In the genomic region with DNA sequence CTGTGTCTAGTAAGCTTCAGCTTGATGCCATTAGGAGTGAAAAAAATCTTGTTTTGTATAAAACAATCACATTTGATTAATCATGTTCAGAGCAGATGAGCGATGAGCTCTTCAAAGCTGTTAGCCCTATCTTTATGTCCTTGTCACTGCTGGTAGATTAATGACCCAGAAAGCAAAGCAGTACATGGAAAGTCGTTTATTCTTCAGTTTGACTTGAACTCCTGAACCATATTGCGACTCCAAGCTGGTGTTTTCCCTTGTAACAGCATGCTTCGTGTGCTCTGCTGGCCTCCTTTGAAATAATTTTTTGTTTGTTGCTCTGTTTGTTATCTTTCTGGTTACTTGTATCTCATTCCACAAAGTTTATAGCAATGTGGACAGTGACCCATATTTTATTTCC, we compare ENCODE assay signal across 21 mouse cellular contexts. TPM values are rescaled to one million over a fixed set of nuclear protein-coding genes. Genes with fewer than 3 reads are reported as not detected.
"Had no signal": no experiment of that assay in that cellular context is flagged by ENCODE, and none has a peak within 500 bp of the region (broad histone marks: within the 10 kb centered on the region; RNA-seq: fewer than 3 reads in every experiment).

No protein-coding gene starts in this region.

- H3K4me2 ChIP-seq: hindbrain, embryonic 14.5 days; limb, embryonic 13.5 days; lung, embryonic 14.5 days; midbrain, embryonic 12.5 days; midbrain, embryonic 15.5 days; neural tube, embryonic 12.5 days; neural tube, embryonic 15.5 days; stomach, embryonic 15.5 days had no signal

- H3K27ac ChIP-seq: hindbrain, embryonic 14.5 days; hindbrain, postnatal 0 days; limb, embryonic 10.5 days; limb, embryonic 13.5 days; liver, embryonic 14.5 days; macrophage; midbrain, embryonic 12.5 days; midbrain, embryonic 15.5 days; neural tube, embryonic 12.5 days; neural tube, embryonic 15.5 days; stomach, embryonic 15.5 days had no signal

- H3K27me3 ChIP-seq: limb, embryonic 13.5 days; midbrain, embryonic 12.5 days; midbrain, embryonic 15.5 days; neural tube, embryonic 12.5 days; neural tube, embryonic 15.5 days; stomach, embryonic 15.5 days had no signal

- H3K9ac ChIP-seq: hindbrain, embryonic 14.5 days; limb, embryonic 13.5 days; liver, embryonic 14.5 days; liver, postnatal 0 days; lung, embryonic 14.5 days; midbrain, embryonic 12.5 days; midbrain, embryonic 15.5 days; neural tube, embryonic 12.5 days; neural tube, embryonic 15.5 days; stomach, embryonic 15.5 days had no signal

- DNase-seq: liver; liver, postnatal 0 days; lung, embryonic 14.5 days; right cerebral cortex, adult 18-20 months; right cerebral cortex, postnatal 14 days; right cerebral cortex, postnatal 4 days; thymus, postnatal 36 days had no signal

- H3K36me3 ChIP-seq: limb, embryonic 10.5 days; limb, embryonic 13.5 days; midbrain, embryonic 12.5 days; midbrain, embryonic 15.5 days; neural tube, embryonic 12.5 days; neural tube, embryonic 15.5 days; stomach, embryonic 15.5 days had no signal

- H3K9me3 ChIP-seq: limb, embryonic 10.5 days; limb, embryonic 13.5 days; midbrain, embryonic 12.5 days; midbrain, embryonic 15.5 days; neural tube, embryonic 12.5 days; neural tube, embryonic 15.5 days; stomach, embryonic 15.5 days had no signal

- H3K4me1 ChIP-seq: limb, embryonic 13.5 days; midbrain, embryonic 12.5 days; midbrain, embryonic 15.5 days; neural tube, embryonic 12.5 days; stomach, embryonic 15.5 days had no signal

- H3K4me3 ChIP-seq: limb, embryonic 10.5 days; limb, embryonic 13.5 days; midbrain, embryonic 12.5 days; midbrain, embryonic 15.5 days; neural tube, embryonic 12.5 days; neural tube, embryonic 15.5 days; stomach, embryonic 15.5 days had no signal

- ATAC-seq: hindbrain, postnatal 0 days; inflammation-experienced regulatory T-cells, adult 6 months; intestine, embryonic 16.5 days; liver, postnatal 0 days; lung, postnatal 0 days; midbrain, embryonic 15.5 days had no signal

RNA-seq across cellular contexts. Expression of gene Gypa, which starts 46.4 kb away (rescaled TPM):
- polyA plus RNA-seq: inflammation-experienced regulatory T-cells, adult 6 months; macrophage had no signal
